Mouse (Mus musculus) embryo, embryonic 10 days (tissue): ENCODE measurements at regions not wholly inside any gene's neighbourhood (a gene's known extent, or its start where the extent isn't known, plus 50 kb on each side); places are given as distances from the start of the nearest gene placed in this dataset.

Source experiments
- DNase-seq: peaks from one replicate; pipeline ENCODE4 v3.0.0-alpha.2; 2015; ENCODE audit warnings: low spot score

GRCm38 (mm10) chrX:12834681-12835080, 72.8 kb upstream of the Med14 start:
- DNase-seq: no peak

- DNase-seq: no peak
Measured at GRCm38 (mm10) chrX:12832709-12833108, 70.8 kb upstream of the Med14 start.

GRCm38 (mm10) chrX:12829165-12829564, 67.3 kb upstream of the Med14 start:
- DNase-seq: no peak

- no peak for DNase-seq
Measured at GRCm38 (mm10) chrX:12827299-12827872, 65.5 kb upstream of the Med14 start.

GRCm38 (mm10) chrX:12826646-12827045, 64.8 kb upstream of the Med14 start:
- DNase-seq: no peak

GRCm38 (mm10) chrX:12825262-12825661, 63.4 kb upstream of the Med14 start:
- no peak for DNase-seq

GRCm38 (mm10) chrX:12824497-12824896, 62.6 kb upstream of the Med14 start:
- DNase-seq: no peak

GRCm38 (mm10) chrX:12822777-12823176, 60.9 kb upstream of the Med14 start:
- no peak for DNase-seq

GRCm38 (mm10) chrX:12813083-12813660, 51.3 kb upstream of the Med14 start:
- no peak for DNase-seq
